Mouse (Mus musculus) MEL (cell line): ENCODE measurements around the gene Slc47a1. TPM values are rescaled to one million over a fixed set of nuclear protein-coding genes. Genes with fewer than 3 reads are reported as not detected.
A peak's percentile ranks its signal among the peaks of the same experiment; 100 is the strongest.
"Not testable (repeated sequence)": the region's sequence is repeated elsewhere in the genome, so short reads cannot be mapped to it uniquely, and the experiment has no call there.

ENCODE experiments used
- DNase-seq: peaks from one replicate; pipeline ENCODE4 v3.0.0; 2011; ENCODE audit warnings: low read depth, low spot score
- H3K27ac ChIP-seq: 2 replicates; pipeline ENCODE4 v1.5.1; 2012; ENCODE audit warnings: low read depth, mild to moderate bottlenecking, control low read depth, low read length, moderate library complexity; ENCODE audit not compliant: control insufficient read depth
- H3K27me3 ChIP-seq, 2 experiments: fragments of 150-350 bp in 1 of 2; sonication (generic) in 1 of 2; 2 replicates each; pipeline ENCODE4 v1.6.1; 2012; ENCODE audit warnings: low read length in 2 of 2, mild to moderate bottlenecking in 2 of 2, improper control_type of control experiment in 1 of 2, moderate library complexity in 1 of 2; ENCODE audit not compliant: insufficient read depth in 2 of 2, control insufficient read depth in 1 of 2
- H3K36me3 ChIP-seq, 2 experiments: 2 replicates each; pipeline ENCODE4 v1.6.1; 2012 to 2014; ENCODE audit warnings: low read length in 2 of 2, improper control_type of control experiment in 1 of 2, inconsistent platforms in 1 of 2, mild to moderate bottlenecking in 1 of 2; ENCODE audit not compliant: insufficient read depth in 2 of 2, control insufficient read depth in 1 of 2
- H3K4me1 ChIP-seq, 2 experiments: fragments of 150-350 bp in 1 of 2; sonication (generic) in 1 of 2; 2 replicates each; pipeline ENCODE4 v1.6.1; 2012; ENCODE audit warnings: low read length in 2 of 2, improper control_type of control experiment in 1 of 2, mild to moderate bottlenecking in 1 of 2; ENCODE audit not compliant: insufficient read depth in 2 of 2, control insufficient read depth in 1 of 2
- H3K4me3 ChIP-seq, 2 experiments: fragments of 150-350 bp in 1 of 2; sonication (generic) in 1 of 2; 2 replicates each; pipeline ENCODE4 v1.5.1; 2012; ENCODE audit warnings: low read depth in 2 of 2, low read length in 2 of 2, mild to moderate bottlenecking in 2 of 2, moderate library complexity in 2 of 2, control low read depth in 1 of 2, improper control_type of control experiment in 1 of 2; ENCODE audit not compliant: control insufficient read depth in 1 of 2, insufficient read depth in 1 of 2
- H3K79me2 ChIP-seq: 2 replicates; pipeline ENCODE4 v1.6.1; 2012; ENCODE audit warnings: mild to moderate bottlenecking, low read length, moderate library complexity; ENCODE audit not compliant: control insufficient read depth, poor library complexity, insufficient read depth
- H3K9ac ChIP-seq: 2 replicates; pipeline ENCODE4 v1.6.1; 2012; ENCODE audit warnings: low read depth, mild to moderate bottlenecking, control low read depth, low read length, moderate library complexity; ENCODE audit not compliant: control insufficient read depth, poor library complexity, severe bottlenecking
- H3K9me3 ChIP-seq: fragments of 150-350 bp; sonication (generic); replicated peaks from 2 replicates; pipeline ENCODE4 v1.6.1; 2012; ENCODE audit warnings: mild to moderate bottlenecking, low read length, improper control_type of control experiment, moderate library complexity; ENCODE audit not compliant: insufficient read depth
- BHLHE40 ChIP-seq: IDR thresholded peaks from 2 replicates; pipeline ENCODE4 v1.6.1; 2012; ENCODE audit warnings: low read depth, mild to moderate bottlenecking, inconsistent platforms, low read length, improper control_type of control experiment, borderline replicate concordance
- CHD2 ChIP-seq: IDR thresholded peaks from 2 replicates; pipeline ENCODE4 v1.6.1; 2011; ENCODE audit warnings: low read length, improper control_type of control experiment
- CTCF ChIP-seq, 3 experiments: IDR thresholded peaks in 2 of 3; conservative IDR thresholded peaks in 1 of 3; 2 replicates each; pipeline ENCODE4 v1.5.1; 2011 to 2012; ENCODE audit warnings: low read length in 3 of 3, low read depth in 2 of 3, mild to moderate bottlenecking in 2 of 3, improper control_type of control experiment in 1 of 3, inconsistent platforms in 1 of 3, mixed read lengths in 1 of 3, moderate library complexity in 1 of 3; ENCODE audit not compliant: control insufficient read depth in 1 of 3, insufficient read depth in 1 of 3, poor library complexity in 1 of 3, severe bottlenecking in 1 of 3
- E2F4 ChIP-seq: IDR thresholded peaks from 2 replicates; pipeline ENCODE4 v1.6.1; 2011; ENCODE audit warnings: low read depth, low read length, improper control_type of control experiment, borderline replicate concordance
- EP300 ChIP-seq, 2 experiments: IDR thresholded peaks; 2 replicates each; pipeline ENCODE4 v1.6.1; 2011; ENCODE audit warnings: improper control_type of control experiment in 2 of 2, low read length in 2 of 2, low read depth in 1 of 2, mild to moderate bottlenecking in 1 of 2
- ETS1 ChIP-seq: IDR thresholded peaks from 2 replicates; pipeline ENCODE4 v1.6.1; 2012; ENCODE audit warnings: low read depth, mild to moderate bottlenecking, inconsistent platforms, low read length, improper control_type of control experiment, moderate library complexity
- GATA1 ChIP-seq: IDR thresholded peaks from 2 replicates; pipeline ENCODE4 v1.6.1; 2011; ENCODE audit warnings: low read depth, low read length, improper control_type of control experiment
- MAFK ChIP-seq: IDR thresholded peaks from 2 replicates; pipeline ENCODE4 v1.6.1; 2011; ENCODE audit warnings: low read depth, mild to moderate bottlenecking, low read length, improper control_type of control experiment, borderline replicate concordance
- MAZ ChIP-seq: IDR thresholded peaks from 2 replicates; pipeline ENCODE4 v1.6.1; 2012; ENCODE audit warnings: low read depth, mild to moderate bottlenecking, inconsistent platforms, low read length, improper control_type of control experiment
- MYC ChIP-seq: IDR thresholded peaks from 2 replicates; pipeline ENCODE4 v1.6.1; 2011; ENCODE audit warnings: low read depth, mild to moderate bottlenecking, low read length, improper control_type of control experiment, moderate library complexity
- POLR2AphosphoS5 ChIP-seq: IDR thresholded peaks from 2 replicates; pipeline ENCODE4 v1.6.1; 2012; ENCODE audit warnings: low read depth, borderline replicate concordance, mild to moderate bottlenecking, inconsistent platforms, low read length, moderate library complexity, mixed read lengths
- RAD21 ChIP-seq: IDR thresholded peaks from 2 replicates; pipeline ENCODE4 v1.6.1; 2011; ENCODE audit warnings: mild to moderate bottlenecking, low read depth, low read length, improper control_type of control experiment
- SMC3 ChIP-seq: IDR thresholded peaks from 2 replicates; pipeline ENCODE4 v1.6.1; 2011; ENCODE audit warnings: low read depth, low read length, improper control_type of control experiment
- TBP ChIP-seq: IDR thresholded peaks from 2 replicates; pipeline ENCODE4 v1.8.0; 2011; ENCODE audit warnings: low read depth, low read length, improper control_type of control experiment
- UBTF ChIP-seq: IDR thresholded peaks from 2 replicates; pipeline ENCODE4 v1.6.1; 2012; ENCODE audit warnings: low read depth, mild to moderate bottlenecking, inconsistent platforms, low read length, improper control_type of control experiment, moderate library complexity, borderline replicate concordance; ENCODE audit not compliant: insufficient read depth
- USF1 ChIP-seq: IDR thresholded peaks from 2 replicates; pipeline ENCODE4 v1.6.1; 2014; ENCODE audit warnings: low read depth, mild to moderate bottlenecking, inconsistent platforms, low read length, improper control_type of control experiment, moderate library complexity
- ZC3H11A ChIP-seq: IDR thresholded peaks from 2 replicates; pipeline ENCODE4 v1.6.1; 2012; ENCODE audit warnings: low read depth, mild to moderate bottlenecking, inconsistent platforms, low read length, improper control_type of control experiment
- ZKSCAN1 ChIP-seq: IDR thresholded peaks from 2 replicates; pipeline ENCODE4 v1.6.1; 2012; ENCODE audit warnings: low read depth, mild to moderate bottlenecking, inconsistent platforms, low read length, improper control_type of control experiment, moderate library complexity
- ZNF384 ChIP-seq: IDR thresholded peaks from 2 replicates; pipeline ENCODE4 v1.6.1; 2012; ENCODE audit warnings: low read depth, mild to moderate bottlenecking, inconsistent platforms, low read length, improper control_type of control experiment
- polyA plus RNA-seq, 2 experiments: library from polyadenylated mRNA; stranded (reverse) in 1 of 2; unstranded in 1 of 2; fragments of >175 nt in 1 of 2; fragments of >200 nt in 1 of 2; gene quantifications; 2 replicates each; pipeline versions ENCODE4 v1.2.1 to v1.2.4; 2012; ENCODE audit warnings: low replicate concordance in 2 of 2, low read depth in 1 of 2; ENCODE audit not compliant: insufficient read length in 2 of 2, insufficient read depth in 1 of 2, missing spikeins in 1 of 2
- total RNA-seq: library from RNA; depleted of rRNA; stranded (reverse); fragments of 300-350 nt; gene quantifications from 2 replicates; pipeline ENCODE4 v1.2.3, GENCODE M21; 2012

Slc47a1 gene
- total and polyA plus RNA-seq, 3 experiments = 0.04 TPM; not detected in 2

GRCm38 (mm10) chr11:61417945-61418551 is 39.9 kb upstream of the Slc47a1 start:
- H3K79me2 ChIP-seq = no peaks in the 10 kb centered on the region
- TF ChIP-seq EP300 (IDR thresholded peaks at IDR 0.05; ENCODE audit: low read depth in 1 of 2, low read length in 2 of 2) = no peak
- TF ChIP-seq SMC3 = peak; percentile 97
- TF ChIP-seq USF1 = peak; percentile 78
- TF ChIP-seq MAZ = 0 out of 2 replicates have a peak, but pooled peaks have one; percentile 28
- 0 out of 2 replicates have a peak, but pooled peaks have one; percentile 35 for TF ChIP-seq TBP
- no peak for TF ChIP-seq MAFK
- peak; percentile 86 for TF ChIP-seq RAD21
- no peak for TF ChIP-seq CHD2
- peak; percentile 96 to 98 (median 97) for TF ChIP-seq CTCF (IDR thresholded peaks at IDR 0.05 in 2 of 3, conservative IDR thresholded peaks at IDR 0.05 in 1 of 3; ENCODE audit: control insufficient read depth in 1 of 3, insufficient read depth in 1 of 3, low read depth in 2 of 3, low read length in 3 of 3, poor library complexity in 1 of 3, severe bottlenecking in 1 of 3)
- peak; percentile 86 for TF ChIP-seq ZC3H11A
- TF ChIP-seq ZKSCAN1 = no peak
- TF ChIP-seq POLR2AphosphoS5 = no peak
- no peak; the same call in 1 of the 2 replicates for TF ChIP-seq BHLHE40
- no peak for TF ChIP-seq ETS1
- TF ChIP-seq UBTF = no peak
- TF ChIP-seq MYC = 0 out of 2 replicates have a peak, but pooled peaks have one; percentile 42
- no peak for TF ChIP-seq GATA1
- TF ChIP-seq E2F4 = no peak
- TF ChIP-seq ZNF384 = no peak
- H3K4me3 ChIP-seq = no peak overlapping the region
- H3K27ac ChIP-seq = no peak overlapping the region
- no peaks in the 10 kb centered on the region; a peak in 1 of 4 replicates for H3K36me3 ChIP-seq
- no peaks in the 10 kb centered on the region; a peak in 1 of 4 replicates for H3K27me3 ChIP-seq
- peak; percentile 85 for DNase-seq
- H3K4me1 ChIP-seq = no peaks in the 10 kb centered on the region
- no peaks in the 10 kb centered on the region for H3K9me3 ChIP-seq
- no peak overlapping the region for H3K9ac ChIP-seq

- DNase-seq = peak; percentile 33
- H3K9me3 ChIP-seq, H3K9ac ChIP-seq, H3K27ac ChIP-seq, H3K36me3 ChIP-seq, H3K4me1 ChIP-seq, H3K4me3 ChIP-seq, H3K27me3 ChIP-seq, H3K79me2 ChIP-seq: not testable (repeated sequence)
- TF ChIP-seq CTCF (IDR thresholded peaks at IDR 0.05 in 2 of 3, conservative IDR thresholded peaks at IDR 0.05 in 1 of 3; ENCODE audit: control insufficient read depth in 1 of 3, insufficient read depth in 1 of 3, low read depth in 2 of 3, low read length in 3 of 3, poor library complexity in 1 of 3, severe bottlenecking in 1 of 3) (peak; percentile 56 to 57 (median 56)), SMC3 (peak; percentile 38; the same call in 1 of the 2 replicates)
Observed at GRCm38 (mm10) chr11:61416540-61416939, 38.4 kb upstream of the Slc47a1 start.
